Mouse (Mus musculus): Measurements from ENCODE around the gene Bicd2.

GRCm38 (mm10) chr13:49328101-49328500 lies 13.3 kb upstream of the Bicd2 start:
- TF ChIP-seq CTCF (IDR thresholded peaks at IDR 0.05; ENCODE audit: borderline replicate concordance, control insufficient read depth, extremely low read depth, insufficient read depth, low read length, poor library complexity) = no peak
- TF ChIP-seq POLR2A (IDR thresholded peaks at IDR 0.05; ENCODE audit: control insufficient read depth, extremely low read depth, insufficient read depth, low read length, poor library complexity) = no peak
